Mouse (Mus musculus) hindbrain, embryonic 12.5 days (tissue): ENCODE measurements around the gene Tnnc1. TPM values are rescaled to one million over a fixed set of nuclear protein-coding genes. Genes with fewer than 3 reads are reported as not detected.

Experiments
- ATAC-seq: fragments of 200-750 bp; cut with Nextera tagmentation; 2 replicates; pipeline ENCODE4 v1.8.0; 2017; ENCODE audit warnings: moderate TSS enrichment; ENCODE audit not compliant: low FRiP score
- H3K27ac ChIP-seq: fragments of 300-500 bp; sonication (generic); 2 replicates; pipeline ENCODE4 v1.5.1; 2016; ENCODE audit warnings: mild to moderate bottlenecking
- H3K27me3 ChIP-seq: fragments of 300-500 bp; sonication (generic); 2 replicates; pipeline ENCODE4 v1.6.1; 2016; ENCODE audit warnings: mild to moderate bottlenecking
- H3K36me3 ChIP-seq: fragments of 300-500 bp; sonication (generic); 2 replicates; pipeline ENCODE4 v1.6.1; 2016; ENCODE audit warnings: mild to moderate bottlenecking
- H3K4me1 ChIP-seq: fragments of 300-500 bp; sonication (generic); 2 replicates; pipeline ENCODE4 v1.6.1; 2016
- H3K4me2 ChIP-seq: fragments of 300-500 bp; sonication (generic); replicated peaks from 2 replicates; pipeline ENCODE4 v1.6.1; 2016; ENCODE audit warnings: mild to moderate bottlenecking
- H3K4me3 ChIP-seq: fragments of 300-500 bp; sonication (generic); 2 replicates; pipeline ENCODE4 v1.5.1; 2016; ENCODE audit warnings: mild to moderate bottlenecking
- H3K9ac ChIP-seq: fragments of 300-500 bp; sonication (generic); 2 replicates; pipeline ENCODE4 v1.6.1; 2016; ENCODE audit warnings: mild to moderate bottlenecking, moderate library complexity
- H3K9me3 ChIP-seq: fragments of 300-500 bp; sonication (generic); replicated peaks from 2 replicates; pipeline ENCODE4 v1.6.1; 2016; ENCODE audit warnings: mild to moderate bottlenecking
- WGBS: fragments of 180-500 bp; shearing (Covaris S2); methylation state at CpG from one replicate; pipeline ENCODE4 v1.1.7; 2016; 5-methylcytosine and 5-hydroxymethylcytosine counted together
- polyA plus RNA-seq: library from polyadenylated mRNA; unstranded; fragments of >200 nt; fragmentation: Nextera tagmentation; extraction: Ambion mirVana; gene quantifications from 2 replicates; pipeline ENCODE4 v1.2.1, GENCODE M21; 2016

Tnnc1 gene
- polyA plus RNA-seq, 1 experiment from 2014 or later = 10.5 TPM

- H3K4me1 ChIP-seq = peaks cover 13% of the 10 kb centered on the region
- H3K27me3 ChIP-seq = no peaks in the 10 kb centered on the region
- H3K4me2 ChIP-seq = no peak overlapping the region
- 66% methylated on average over 4 of the region's 4 CpGs for WGBS
- H3K4me3 ChIP-seq = no peak overlapping the region
- H3K9me3 ChIP-seq = no peaks in the 10 kb centered on the region
- no peak overlapping the region for H3K9ac ChIP-seq
- H3K36me3 ChIP-seq = no peaks in the 10 kb centered on the region
- ATAC-seq = no peak
- H3K27ac ChIP-seq = no peak overlapping the region
These were observed 18.9 kb downstream of the Tnnc1 start for GRCm38 (mm10) chr14:31226978-31227377.

GRCm38 (mm10) chr14:31228234-31228633 lies 20.1 kb downstream of the Tnnc1 start:
- Histone ChIP-seq H3K9ac (no peak overlapping the region), H3K36me3 (no peaks in the 10 kb centered on the region), H3K27me3 (no peaks in the 10 kb centered on the region), H3K4me3 (no peak overlapping the region), H3K4me2 (no peak overlapping the region), H3K9me3 (no peaks in the 10 kb centered on the region), H3K27ac (no peak overlapping the region), H3K4me1 (peaks cover 13% of the 10 kb centered on the region)
- ATAC-seq = no peak
- WGBS = 70% methylated on average over 6 of the region's 6 CpGs

GRCm38 (mm10) chr14:31230442-31230841 lies 22.3 kb downstream of the Tnnc1 start:
- Histone ChIP-seq H3K27ac (no peak overlapping the region), H3K9me3 (no peaks in the 10 kb centered on the region), H3K4me1 (peaks cover 13% of the 10 kb centered on the region), H3K4me3 (no peak overlapping the region), H3K36me3 (no peaks in the 10 kb centered on the region), H3K4me2 (no peak overlapping the region), H3K27me3 (no peaks in the 10 kb centered on the region), H3K9ac (no peak overlapping the region)
- no peak for ATAC-seq
- WGBS = 71% methylated on average over 8 of the region's 8 CpGs

GRCm38 (mm10) chr14:31232404-31233069 lies 24.4 kb downstream of the Tnnc1 start:
- no peaks in the 10 kb centered on the region for H3K9me3 ChIP-seq
- H3K9ac ChIP-seq = no peak overlapping the region
- no peak overlapping the region for H3K4me2 ChIP-seq
- 0 out of 2 replicates have a peak, but pooled peaks cover 9% of the 10 kb centered on the region for H3K4me1 ChIP-seq
- 85% methylated on average over 13 of the region's 13 CpGs for WGBS
- no peak for ATAC-seq
- peaks cover 5% of the 10 kb centered on the region; the same call in 1 of the 2 replicates for H3K36me3 ChIP-seq
- H3K27me3 ChIP-seq = no peaks in the 10 kb centered on the region
- H3K27ac ChIP-seq = no peak overlapping the region
- H3K4me3 ChIP-seq = no peak overlapping the region

GRCm38 (mm10) chr14:31233070-31233995 lies 25.2 kb downstream of the Tnnc1 start:
- H3K27ac ChIP-seq = no peak overlapping the region

GRCm38 (mm10) chr14:31233996-31234591 lies 26.0 kb downstream of the Tnnc1 start:
- no peaks in the 10 kb centered on the region for H3K27me3 ChIP-seq
- H3K4me3 ChIP-seq = no peak overlapping the region
- peaks cover 5% of the 10 kb centered on the region for H3K36me3 ChIP-seq
- WGBS = 29% methylated on average over 11 of the region's 11 CpGs
- no peak overlapping the region for H3K27ac ChIP-seq
- H3K4me2 ChIP-seq = 0 out of 2 replicates have a peak overlapping the region, but pooled peaks have one; percentile 15
- no peak overlapping the region for H3K9ac ChIP-seq
- H3K9me3 ChIP-seq = no peaks in the 10 kb centered on the region
- H3K4me1 ChIP-seq = 0 out of 2 replicates have a peak, but pooled peaks cover 4% of the 10 kb centered on the region
- ATAC-seq = no peak

More at GRCm38 (mm10) chr14:31233070-31233995, 25.2 kb downstream of the Tnnc1 start:
- 86% methylated on average over 14 of the region's 14 CpGs for whole genome bisulfite sequencing
- Histone ChIP-seq H3K36me3 (peaks cover 5% of the 10 kb centered on the region), H3K4me2 (no peak overlapping the region), H3K27me3 (no peaks in the 10 kb centered on the region), H3K4me1 (0 out of 2 replicates have a peak, but pooled peaks cover 4% of the 10 kb centered on the region), H3K9ac (no peak overlapping the region), H3K4me3 (no peak overlapping the region), H3K9me3 (no peaks in the 10 kb centered on the region)
- ATAC-seq = peak; percentile 32; the same call in 1 of the 2 replicates

GRCm38 (mm10) chr14:31237101-31237882 lies 29.2 kb downstream of the Tnnc1 start:
- 85% methylated on average over 7 of the region's 7 CpGs for WGBS

GRCm38 (mm10) chr14:31240528-31240927 lies 32.4 kb downstream of the Tnnc1 start:
- Histone ChIP-seq H3K36me3 (peaks cover 5% of the 10 kb centered on the region), H3K27me3 (no peaks in the 10 kb centered on the region), H3K9me3 (no peaks in the 10 kb centered on the region), H3K4me3 (no peak overlapping the region), H3K9ac (no peak overlapping the region), H3K27ac (no peak overlapping the region), H3K4me1 (no peaks in the 10 kb centered on the region), H3K4me2 (no peak overlapping the region)
- ATAC-seq = no peak
- WGBS = 74% methylated on average over 3 of the region's 3 CpGs

More at GRCm38 (mm10) chr14:31237101-31237882, 29.2 kb downstream of the Tnnc1 start:
- no peak overlapping the region for H3K4me2 ChIP-seq
- ATAC-seq = no peak
- H3K27me3 ChIP-seq = no peaks in the 10 kb centered on the region
- H3K9ac ChIP-seq = no peak overlapping the region
- no peaks in the 10 kb centered on the region for H3K4me1 ChIP-seq
- H3K27ac ChIP-seq = no peak overlapping the region
- H3K4me3 ChIP-seq = no peak overlapping the region
- no peaks in the 10 kb centered on the region for H3K9me3 ChIP-seq
- H3K36me3 ChIP-seq = peaks cover 5% of the 10 kb centered on the region

- no peak for ATAC-seq
- no peaks in the 10 kb centered on the region for H3K36me3 ChIP-seq
These were observed 36.7 kb downstream of the Tnnc1 start for GRCm38 (mm10) chr14:31244777-31245176.

GRCm38 (mm10) chr14:31245946-31246345 lies 37.8 kb downstream of the Tnnc1 start:
- peaks cover 4% of the 10 kb centered on the region; the same call in 1 of the 2 replicates for H3K4me1 ChIP-seq
- ATAC-seq = no peak
- no peak overlapping the region for H3K4me3 ChIP-seq
- H3K4me2 ChIP-seq = no peak overlapping the region
- no peak overlapping the region for H3K9ac ChIP-seq
- no peaks in the 10 kb centered on the region for H3K36me3 ChIP-seq
- H3K9me3 ChIP-seq = no peaks in the 10 kb centered on the region
- 83% methylated on average over 1 of the region's 1 CpGs for WGBS
- H3K27me3 ChIP-seq = no peaks in the 10 kb centered on the region
- H3K27ac ChIP-seq = no peak overlapping the region

More at GRCm38 (mm10) chr14:31244777-31245176, 36.7 kb downstream of the Tnnc1 start:
- H3K4me2 ChIP-seq = no peak overlapping the region
- H3K9ac ChIP-seq = no peak overlapping the region
- H3K27ac ChIP-seq = no peak overlapping the region
- no peaks in the 10 kb centered on the region for H3K9me3 ChIP-seq
- no peak overlapping the region for H3K4me3 ChIP-seq
- WGBS = 84% methylated on average over 1 of the region's 1 CpGs
- no peaks in the 10 kb centered on the region for H3K27me3 ChIP-seq
- no peaks in the 10 kb centered on the region for H3K4me1 ChIP-seq

GRCm38 (mm10) chr14:31248396-31248795 lies 40.3 kb downstream of the Tnnc1 start:
- ATAC-seq = no peak
- no peak overlapping the region for H3K27ac ChIP-seq
- H3K4me3 ChIP-seq = no peak overlapping the region
- H3K9ac ChIP-seq = no peak overlapping the region
- WGBS = 92% methylated on average over 6 of the region's 6 CpGs
- H3K27me3 ChIP-seq = no peaks in the 10 kb centered on the region
- H3K4me1 ChIP-seq = peaks cover 15% of the 10 kb centered on the region
- H3K9me3 ChIP-seq = no peaks in the 10 kb centered on the region
- no peak overlapping the region for H3K4me2 ChIP-seq
- H3K36me3 ChIP-seq = peaks cover 2% of the 10 kb centered on the region; the same call in 1 of the 2 replicates
